8 mouse cellular contexts compared by ENCODE assay signal in the genomic region with DNA sequence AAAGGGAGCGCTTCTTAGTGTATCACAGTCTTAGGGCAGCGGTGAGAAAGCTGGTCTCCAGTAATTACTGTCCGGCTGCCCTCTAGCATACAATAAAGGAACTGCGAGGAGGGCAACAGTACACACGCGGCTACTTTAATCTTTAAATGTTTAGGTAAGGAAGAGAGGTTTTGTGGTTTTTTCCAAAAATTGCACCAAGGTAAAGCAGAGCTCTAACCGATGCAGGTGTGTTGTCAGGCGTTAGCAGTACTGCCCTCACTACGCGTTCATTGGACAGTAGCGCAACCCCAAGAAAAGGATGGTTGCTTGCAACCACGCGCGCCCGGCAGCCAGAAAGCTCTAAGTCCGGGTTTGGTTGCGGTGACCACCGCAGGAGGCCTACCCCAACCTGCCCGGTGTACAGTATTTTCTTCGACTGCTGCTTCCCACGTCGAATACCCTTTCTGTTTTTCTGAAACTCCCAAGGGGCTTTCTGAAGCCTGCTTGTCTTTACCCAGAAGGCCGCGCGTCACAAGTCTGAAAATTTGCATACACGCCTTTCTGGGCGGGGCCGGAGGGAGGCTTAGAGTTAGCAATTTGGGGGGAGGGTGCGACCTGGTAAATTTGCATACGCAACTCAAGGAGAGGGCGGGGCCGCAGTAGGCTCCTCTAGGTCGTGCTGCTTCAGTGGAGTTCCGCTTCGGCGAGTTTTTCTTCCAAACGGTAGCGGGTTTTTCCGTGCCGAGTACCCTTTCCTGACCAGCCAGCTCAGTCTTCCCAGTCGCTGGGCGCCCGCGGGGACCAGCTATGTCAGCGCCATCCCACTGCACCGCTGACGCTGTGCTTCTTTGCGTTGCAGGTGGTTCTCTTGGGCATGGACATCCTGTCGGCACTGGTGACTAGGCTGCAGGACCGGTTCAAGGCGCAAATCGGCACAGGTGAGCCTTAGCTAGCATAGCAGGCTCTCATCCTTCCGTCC.
A peak's percentile ranks its signal among the peaks of the same experiment; 100 is the strongest.
DNase-seq lines count a peak whose midpoint lies in the region; ATAC-seq lines count a peak whose summit lies in the region.

No protein-coding gene starts in this region.

- peak; percentile 88 to 89 for DNase-seq in adrenal gland, adult 18-20 months (ENCODE audit: low spot score in 2 of 2)
- peak; percentile 98 for DNase-seq in embryo, embryonic 11 days
- DNase-seq in gastrocnemius, postnatal 25 days = peak; percentile 85
- DNase-seq in intestine, embryonic 14.5 days (ENCODE audit: low spot score) = peak; percentile 96
- peak; percentile 88 to 94 for DNase-seq in left cerebral cortex, postnatal 14 days (ENCODE audit: low spot score in 2 of 2)
- DNase-seq in mesoderm, embryonic 11.5 days (ENCODE audit: low read depth, low spot score) = peak; percentile 95
- peak; percentile 83 to 84 for DNase-seq in right cerebral cortex, postnatal 36 days (ENCODE audit: low spot score in 2 of 2)
- peak; percentile 95 for DNase-seq in yolk sac, embryonic 10.5 days (ENCODE audit: low spot score)

- H3K9me3 ChIP-seq in intestine, embryonic 14.5 days (ENCODE audit: control insufficient read depth, low read length) = no peaks in the 10 kb centered on the region

- H3K4me3 ChIP-seq in intestine, embryonic 14.5 days (ENCODE audit: low read depth, low read length) = peak overlapping the region; percentile 48

- H3K27me3 ChIP-seq in intestine, embryonic 14.5 days (replicated peaks; ENCODE audit: control insufficient read depth, insufficient read depth, low read length) = no peaks in the 10 kb centered on the region

- H3K9ac ChIP-seq in intestine, embryonic 14.5 days (ENCODE audit: low read length) = peak overlapping the region; percentile 68

- peak; percentile 97 for ATAC-seq in intestine, embryonic 14.5 days (replicated peaks; ENCODE audit: low FRiP score, low TSS enrichment, low read depth)

- H3K4me2 ChIP-seq in intestine, embryonic 14.5 days (ENCODE audit: low read length) = peak overlapping the region; percentile 60

- under 1% methylated on average over 53 of the region's 53 CpGs for WGBS in intestine, embryonic 14.5 days

- peak overlapping the region; percentile 100 for H3K27ac ChIP-seq in intestine, embryonic 14.5 days (ENCODE audit: low read depth)

- intact Hi-C loops in left cerebral cortex, postnatal 14 days (cut with DNase I) = loop anchor here (5.0 kb wide), 1 partner anchor 72 kb away; a partner anchor contains a TSS

- H3K4me1 ChIP-seq in intestine, embryonic 14.5 days (replicated peaks; ENCODE audit: control insufficient read depth, insufficient read depth, low read length) = peaks cover 25% of the 10 kb centered on the region

- peaks cover 22% of the 10 kb centered on the region for H3K36me3 ChIP-seq in intestine, embryonic 14.5 days (ENCODE audit: control insufficient read depth, insufficient read depth, low read length)

Comparison
In these comparisons a context has a peak if more than half of its experiments do, and no peak if none do; other contexts are left out.
1. Peak in every context shown above with its lines: DNase-seq, ATAC-seq, H3K4me3 ChIP-seq and H3K27ac ChIP-seq.